Mouse (Mus musculus) lung, postnatal 0 days (tissue): ENCODE measurements around the gene Dna2. TPM values are rescaled to one million over a fixed set of nuclear protein-coding genes. Genes with fewer than 3 reads are reported as not detected.

ENCODE experiments used
- ATAC-seq: fragments of 200-750 bp; cut with Nextera tagmentation; 2 replicates; pipeline ENCODE4 v1.8.0; 2017; ENCODE audit warnings: moderate library complexity
- DNase-seq: peaks from one replicate; pipeline ENCODE4 v3.0.0-alpha.2; 2016; ENCODE audit warnings: low spot score
- H3K27ac ChIP-seq: fragments of 300-500 bp; sonication (generic); 2 replicates; pipeline ENCODE4 v1.5.1; 2014; ENCODE audit warnings: antibody characterized with exemption, mild to moderate bottlenecking, low read length, mixed read lengths
- H3K27me3 ChIP-seq: fragments of 300-500 bp; sonication (generic); replicated peaks from 2 replicates; pipeline ENCODE4 v1.6.1; 2014; ENCODE audit warnings: low read length, mixed read lengths; ENCODE audit not compliant: insufficient read depth
- H3K36me3 ChIP-seq: fragments of 300-500 bp; sonication (generic); 2 replicates; pipeline ENCODE4 v1.6.1; 2014; ENCODE audit warnings: low read length, mixed read lengths; ENCODE audit not compliant: insufficient read depth
- H3K4me1 ChIP-seq: fragments of 300-500 bp; sonication (generic); 2 replicates; pipeline ENCODE4 v1.6.1; 2014; ENCODE audit warnings: antibody characterized with exemption, low read depth, low read length, mixed read lengths; ENCODE audit not compliant: insufficient read depth
- H3K4me2 ChIP-seq: fragments of 300-500 bp; sonication (generic); replicated peaks from 2 replicates; pipeline ENCODE4 v1.6.1; 2014; ENCODE audit warnings: low read depth, mild to moderate bottlenecking, low read length, moderate library complexity, mixed read lengths
- H3K4me3 ChIP-seq: fragments of 300-500 bp; sonication (generic); 2 replicates; pipeline ENCODE4 v1.5.1; 2014; ENCODE audit warnings: low read depth, low read length
- H3K9ac ChIP-seq: fragments of 300-500 bp; sonication (generic); replicated peaks from 2 replicates; pipeline ENCODE4 v1.6.1; 2014; ENCODE audit warnings: low read depth, mild to moderate bottlenecking
- H3K9me3 ChIP-seq: fragments of 300-500 bp; sonication (generic); 2 replicates; pipeline ENCODE4 v1.6.1; 2016; ENCODE audit warnings: low read length, mixed read lengths
- CTCF ChIP-seq: IDR thresholded peaks from 2 replicates; pipeline ENCODE4 v1.5.1; 2016; ENCODE audit warnings: antibody characterized with exemption, mild to moderate bottlenecking
- EP300 ChIP-seq: IDR thresholded peaks from 2 replicates; pipeline ENCODE4 v1.6.1; 2016; ENCODE audit warnings: antibody characterized with exemption, mild to moderate bottlenecking, control low read depth
- WGBS: fragments of 180-500 bp; shearing (Covaris S2); extraction: QIAGEN DNeasy Blood & Tissue Kit; methylation state at CpG from one replicate; pipeline ENCODE4 v1.1.7; 2014; 5-methylcytosine and 5-hydroxymethylcytosine counted together
- polyA plus RNA-seq: library from polyadenylated mRNA; unstranded; fragments of >200 nt; fragmentation: Nextera tagmentation; extraction: Ambion mirVana; gene quantifications from 2 replicates; pipeline ENCODE4 v1.2.1, GENCODE M21; 2015

Dna2 gene
- polyA plus RNA-seq, 1 experiment from 2014 or later: 3.5 TPM

GRCm38 (mm10) chr10:62987341-62987740 lies 40.5 kb downstream of the Dna2 start:
- 32% methylated on average over 3 of the region's 3 CpGs for WGBS
- H3K27me3 ChIP-seq: no peaks in the 10 kb centered on the region
- TF ChIP-seq EP300 (no peak), CTCF (peak; percentile 70)
- peak; percentile 22 for DNase-seq
- H3K27ac ChIP-seq: no peak overlapping the region
- no peak overlapping the region for H3K9ac ChIP-seq
- H3K4me3 ChIP-seq: no peak overlapping the region
- H3K9me3 ChIP-seq: no peaks in the 10 kb centered on the region
- H3K4me1 ChIP-seq: no peaks in the 10 kb centered on the region
- peaks cover 9% of the 10 kb centered on the region; the same call in 1 of the 2 replicates for H3K36me3 ChIP-seq
- ATAC-seq: no peak
- no peak overlapping the region for H3K4me2 ChIP-seq

GRCm38 (mm10) chr10:62990636-62991035 lies 43.8 kb downstream of the Dna2 start:
- Histone ChIP-seq H3K36me3 (peaks cover 9% of the 10 kb centered on the region; the same call in 1 of the 2 replicates), H3K9me3 (no peaks in the 10 kb centered on the region), H3K4me2 (no peak overlapping the region), H3K27me3 (no peaks in the 10 kb centered on the region), H3K9ac (no peak overlapping the region), H3K4me3 (no peak overlapping the region), H3K4me1 (no peaks in the 10 kb centered on the region), H3K27ac (no peak overlapping the region)
- ATAC-seq (no peak), DNase-seq (no peak)
- 94% methylated on average over 15 of the region's 15 CpGs for WGBS
- TF ChIP-seq CTCF (no peak), EP300 (no peak)

GRCm38 (mm10) chr10:62993991-62994390 lies 47.2 kb downstream of the Dna2 start:
- TF ChIP-seq CTCF (no peak), EP300 (no peak)
- Histone ChIP-seq H3K36me3 (peaks cover 16% of the 10 kb centered on the region; the same call in 1 of the 2 replicates), H3K27me3 (no peaks in the 10 kb centered on the region), H3K4me1 (no peaks in the 10 kb centered on the region), H3K9me3 (no peaks in the 10 kb centered on the region), H3K4me2 (no peak overlapping the region), H3K4me3 (no peak overlapping the region), H3K27ac (no peak overlapping the region), H3K9ac (no peak overlapping the region)
- no peak for ATAC-seq
- DNase-seq: no peak
- WGBS: 81% methylated on average over 5 of the region's 9 CpGs

- Histone ChIP-seq H3K4me3 (no peak overlapping the region), H3K27me3 (no peaks in the 10 kb centered on the region), H3K27ac (no peak overlapping the region), H3K4me2 (no peak overlapping the region), H3K9ac (no peak overlapping the region), H3K4me1 (no peaks in the 10 kb centered on the region), H3K9me3 (no peaks in the 10 kb centered on the region), H3K36me3 (peaks cover 19% of the 10 kb centered on the region; the same call in 1 of the 2 replicates)
- no peak for ATAC-seq
- WGBS: 69% methylated on average over 9 of the region's 9 CpGs
- TF ChIP-seq CTCF (no peak), EP300 (no peak)
- DNase-seq: no peak
Measured at GRCm38 (mm10) chr10:63000584-63000983, 53.8 kb downstream of the Dna2 start.

- Histone ChIP-seq H3K4me1 (0 out of 2 replicates have a peak, but pooled peaks cover 1% of the 10 kb centered on the region), H3K27ac (no peak overlapping the region), H3K9me3 (no peaks in the 10 kb centered on the region), H3K27me3 (no peaks in the 10 kb centered on the region), H3K4me2 (no peak overlapping the region), H3K36me3 (0 out of 2 replicates have a peak, but pooled peaks cover 14% of the 10 kb centered on the region), H3K4me3 (no peak overlapping the region), H3K9ac (no peak overlapping the region)
- no peak for ATAC-seq
- 75% methylated on average over 9 of the region's 9 CpGs for WGBS
- TF ChIP-seq CTCF (no peak), EP300 (no peak)
- DNase-seq: no peak
Measured at GRCm38 (mm10) chr10:63003252-63003651, 56.4 kb downstream of the Dna2 start.

- ATAC-seq (no peak), DNase-seq (no peak)
- WGBS: 91% methylated on average over 9 of the region's 9 CpGs
- Histone ChIP-seq H3K4me3 (no peak overlapping the region), H3K4me1 (0 out of 2 replicates have a peak, but pooled peaks cover 3% of the 10 kb centered on the region), H3K4me2 (no peak overlapping the region), H3K9ac (no peak overlapping the region), H3K36me3 (0 out of 2 replicates have a peak, but pooled peaks cover 12% of the 10 kb centered on the region), H3K27me3 (no peaks in the 10 kb centered on the region), H3K9me3 (no peaks in the 10 kb centered on the region), H3K27ac (no peak overlapping the region)
- no peak for TF ChIP-seq EP300
- TF ChIP-seq CTCF: no peak
Measured at GRCm38 (mm10) chr10:63004556-63004955, 57.7 kb downstream of the Dna2 start.

- H3K36me3 ChIP-seq: peaks cover 14% of the 10 kb centered on the region
- no peak overlapping the region for H3K27ac ChIP-seq
- TF ChIP-seq CTCF (0 out of 2 replicates have a peak, but pooled peaks have one; percentile 13), EP300 (no peak)
- 0 out of 2 replicates have a peak, but pooled peaks cover 3% of the 10 kb centered on the region for H3K4me1 ChIP-seq
- DNase-seq (peak; percentile 32), ATAC-seq (no peak; the same call in 1 of the 2 replicates)
- H3K9ac ChIP-seq: no peak overlapping the region
- no peak overlapping the region for H3K4me3 ChIP-seq
- no peaks in the 10 kb centered on the region for H3K9me3 ChIP-seq
- no peak overlapping the region for H3K4me2 ChIP-seq
- WGBS: 24% methylated on average over 3 of the region's 3 CpGs
- no peaks in the 10 kb centered on the region for H3K27me3 ChIP-seq
Measured at GRCm38 (mm10) chr10:63008193-63008592, 61.4 kb downstream of the Dna2 start.
